Mouse (Mus musculus): ENCODE data around the gene Gtse1. TPM values are rescaled to one million over a fixed set of nuclear protein-coding genes. Genes with fewer than 3 reads are reported as not detected.

The Gtse1 gene
- polyA plus RNA-seq, 1 experiment = 39.6 TPM

GRCm38 (mm10) chr15:85832599-85832998 lies 26.9 kb upstream of the Gtse1 start:
- TF ChIP-seq POLR2A (IDR thresholded peaks at IDR 0.05; ENCODE audit: control insufficient read depth, extremely low read depth, insufficient read depth, low read length, poor library complexity) (no peak), CTCF (IDR thresholded peaks at IDR 0.05; ENCODE audit: borderline replicate concordance, control insufficient read depth, extremely low read depth, insufficient read depth, low read length, poor library complexity) (no peak)
- H3K4me3 ChIP-seq (ENCODE audit: control insufficient read depth, insufficient read depth, low read length) = peak overlapping the region; percentile 84
- peak overlapping the region; percentile 25; the same call in 1 of the 2 replicates for H3K27ac ChIP-seq (ENCODE audit: control insufficient read depth, insufficient read depth, low read length)
- H3K27me3 ChIP-seq (ENCODE audit: control insufficient read depth, insufficient read depth, low read length) = no peaks in the 10 kb centered on the region
- H3K4me1 ChIP-seq (replicated peaks; ENCODE audit: control insufficient read depth, insufficient read depth, low read length) = peaks cover 40% of the 10 kb centered on the region
- WGBS = 59% methylated on average over 8 of the region's 8 CpGs
- no peak for DNase-seq
- no peaks in the 10 kb centered on the region for H3K36me3 ChIP-seq (ENCODE audit: control insufficient read depth, insufficient read depth, low read length)

GRCm38 (mm10) chr15:85835335-85835734 lies 24.2 kb upstream of the Gtse1 start:
- Histone ChIP-seq H3K27ac (ENCODE audit: control insufficient read depth, insufficient read depth, low read length) (no peak overlapping the region), H3K27me3 (ENCODE audit: control insufficient read depth, insufficient read depth, low read length) (no peaks in the 10 kb centered on the region)
- TF ChIP-seq CTCF (IDR thresholded peaks at IDR 0.05; ENCODE audit: borderline replicate concordance, control insufficient read depth, extremely low read depth, insufficient read depth, low read length, poor library complexity) = peak; percentile 9; the same call in 1 of the 2 replicates
- TF ChIP-seq POLR2A (IDR thresholded peaks at IDR 0.05; ENCODE audit: control insufficient read depth, extremely low read depth, insufficient read depth, low read length, poor library complexity) = no peak

GRCm38 (mm10) chr15:85836887-85837286 lies 22.7 kb upstream of the Gtse1 start:
- WGBS = 95% methylated on average over 5 of the region's 5 CpGs
- TF ChIP-seq POLR2A (IDR thresholded peaks at IDR 0.05; ENCODE audit: control insufficient read depth, extremely low read depth, insufficient read depth, low read length, poor library complexity) (no peak), CTCF (IDR thresholded peaks at IDR 0.05; ENCODE audit: borderline replicate concordance, control insufficient read depth, extremely low read depth, insufficient read depth, low read length, poor library complexity) (no peak)
- H3K36me3 ChIP-seq (ENCODE audit: control insufficient read depth, insufficient read depth, low read length) = no peaks in the 10 kb centered on the region
- peaks cover 12% of the 10 kb centered on the region for H3K4me1 ChIP-seq (replicated peaks; ENCODE audit: control insufficient read depth, insufficient read depth, low read length)
- H3K27ac ChIP-seq (ENCODE audit: control insufficient read depth, insufficient read depth, low read length) = no peak overlapping the region
- H3K27me3 ChIP-seq (ENCODE audit: control insufficient read depth, insufficient read depth, low read length) = no peaks in the 10 kb centered on the region
- no peak overlapping the region for H3K4me3 ChIP-seq (ENCODE audit: control insufficient read depth, insufficient read depth, low read length)
- DNase-seq = no peak

More at GRCm38 (mm10) chr15:85835335-85835734, 24.2 kb upstream of the Gtse1 start:
- 77% methylated on average over 3 of the region's 3 CpGs for WGBS
- DNase-seq = no peak
- no peaks in the 10 kb centered on the region for H3K36me3 ChIP-seq (ENCODE audit: control insufficient read depth, insufficient read depth, low read length)
- peaks cover 20% of the 10 kb centered on the region for H3K4me1 ChIP-seq (replicated peaks; ENCODE audit: control insufficient read depth, insufficient read depth, low read length)
- H3K4me3 ChIP-seq (ENCODE audit: control insufficient read depth, insufficient read depth, low read length) = no peak overlapping the region

- no peaks in the 10 kb centered on the region; the same call in 1 of the 2 replicates for H3K36me3 ChIP-seq (ENCODE audit: control insufficient read depth, insufficient read depth, low read length)
- H3K4me1 ChIP-seq (replicated peaks; ENCODE audit: control insufficient read depth, insufficient read depth, low read length) = no peaks in the 10 kb centered on the region
- WGBS = 78% methylated on average over 6 of the region's 6 CpGs
- TF ChIP-seq CTCF (IDR thresholded peaks at IDR 0.05; ENCODE audit: borderline replicate concordance, control insufficient read depth, extremely low read depth, insufficient read depth, low read length, poor library complexity) (peak; percentile 64; the same call in 1 of the 2 replicates), POLR2A (IDR thresholded peaks at IDR 0.05; ENCODE audit: control insufficient read depth, extremely low read depth, insufficient read depth, low read length, poor library complexity) (no peak)
- H3K27ac ChIP-seq (ENCODE audit: control insufficient read depth, insufficient read depth, low read length) = no peak overlapping the region
- peak; percentile 44 for DNase-seq
- no peak overlapping the region for H3K4me3 ChIP-seq (ENCODE audit: control insufficient read depth, insufficient read depth, low read length)
- no peaks in the 10 kb centered on the region for H3K27me3 ChIP-seq (ENCODE audit: control insufficient read depth, insufficient read depth, low read length)
Measured at GRCm38 (mm10) chr15:85840983-85841382, 18.6 kb upstream of the Gtse1 start.

- H3K4me1 ChIP-seq (replicated peaks; ENCODE audit: control insufficient read depth, insufficient read depth, low read length) = no peaks in the 10 kb centered on the region
- H3K27ac ChIP-seq (ENCODE audit: control insufficient read depth, insufficient read depth, low read length) = no peak overlapping the region
- no peaks in the 10 kb centered on the region; the same call in 1 of the 2 replicates for H3K36me3 ChIP-seq (ENCODE audit: control insufficient read depth, insufficient read depth, low read length)
- 93% methylated on average over 5 of the region's 5 CpGs for WGBS
- no peak for TF ChIP-seq CTCF (IDR thresholded peaks at IDR 0.05; ENCODE audit: borderline replicate concordance, control insufficient read depth, extremely low read depth, insufficient read depth, low read length, poor library complexity)
- no peak for TF ChIP-seq POLR2A (IDR thresholded peaks at IDR 0.05; ENCODE audit: control insufficient read depth, extremely low read depth, insufficient read depth, low read length, poor library complexity)
- H3K4me3 ChIP-seq (ENCODE audit: control insufficient read depth, insufficient read depth, low read length) = no peak overlapping the region
- DNase-seq = no peak
- H3K27me3 ChIP-seq (ENCODE audit: control insufficient read depth, insufficient read depth, low read length) = no peaks in the 10 kb centered on the region
Measured at GRCm38 (mm10) chr15:85841796-85842360, 17.7 kb upstream of the Gtse1 start.

- H3K4me3 ChIP-seq (ENCODE audit: control insufficient read depth, insufficient read depth, low read length) = no peak overlapping the region
- H3K27ac ChIP-seq (ENCODE audit: control insufficient read depth, insufficient read depth, low read length) = no peak overlapping the region
- no peak for TF ChIP-seq POLR2A (IDR thresholded peaks at IDR 0.05; ENCODE audit: control insufficient read depth, extremely low read depth, insufficient read depth, low read length, poor library complexity)
- TF ChIP-seq CTCF (IDR thresholded peaks at IDR 0.05; ENCODE audit: borderline replicate concordance, control insufficient read depth, extremely low read depth, insufficient read depth, low read length, poor library complexity) = no peak
- H3K36me3 ChIP-seq (ENCODE audit: control insufficient read depth, insufficient read depth, low read length) = no peaks in the 10 kb centered on the region; the same call in 1 of the 2 replicates
- H3K4me1 ChIP-seq (replicated peaks; ENCODE audit: control insufficient read depth, insufficient read depth, low read length) = no peaks in the 10 kb centered on the region
- no peak for DNase-seq
- H3K27me3 ChIP-seq (ENCODE audit: control insufficient read depth, insufficient read depth, low read length) = no peaks in the 10 kb centered on the region
Measured at GRCm38 (mm10) chr15:85845071-85845470, 14.5 kb upstream of the Gtse1 start.
